Mouse (Mus musculus): ENCODE measurements around the gene Pfn1. TPM values are rescaled to one million over a fixed set of nuclear protein-coding genes. Genes with fewer than 3 reads are reported as not detected.

Pfn1 gene
- polyA plus RNA-seq, 1 experiment from 2014 or later, result 1,769 TPM

GRCm38 (mm10) chr11:70674014-70674413, 19.6 kb upstream of the Pfn1 start:
- Histone ChIP-seq H3K27me3 (no peaks in the 10 kb centered on the region), H3K9ac (no peak overlapping the region), H3K27ac (replicated peaks) (no peak overlapping the region), H3K9me3 (replicated peaks) (no peaks in the 10 kb centered on the region), H3K36me3 (peaks cover 50% of the 10 kb centered on the region), H3K4me1 (peaks cover 18% of the 10 kb centered on the region), H3K4me2 (replicated peaks) (no peak overlapping the region), H3K4me3 (replicated peaks) (no peak overlapping the region)
- no peak for ATAC-seq (ENCODE audit: insufficient number of reproducible peaks, low FRiP score, low TSS enrichment, low read depth)
- WGBS, result 79% methylated on average over 6 of the region's 6 CpGs

- Histone ChIP-seq H3K9me3 (replicated peaks) (no peaks in the 10 kb centered on the region), H3K4me2 (replicated peaks) (peak overlapping the region; percentile 86), H3K9ac (no peak overlapping the region), H3K36me3 (peaks cover 41% of the 10 kb centered on the region), H3K27ac (replicated peaks) (no peak overlapping the region), H3K4me3 (replicated peaks) (no peak overlapping the region), H3K27me3 (no peaks in the 10 kb centered on the region), H3K4me1 (peaks cover 36% of the 10 kb centered on the region)
- no peak for ATAC-seq (ENCODE audit: insufficient number of reproducible peaks, low FRiP score, low TSS enrichment, low read depth)
- 87% methylated on average over 16 of the region's 16 CpGs for WGBS
Observed at GRCm38 (mm10) chr11:70671333-70672047, 17.0 kb upstream of the Pfn1 start.

- Histone ChIP-seq H3K4me2 (replicated peaks) (peak overlapping the region; percentile 86), H3K9ac (peak overlapping the region; percentile 68), H3K36me3 (peaks cover 36% of the 10 kb centered on the region), H3K27ac (replicated peaks) (peak overlapping the region; percentile 100), H3K27me3 (no peaks in the 10 kb centered on the region), H3K9me3 (replicated peaks) (no peaks in the 10 kb centered on the region), H3K4me3 (replicated peaks) (peak overlapping the region; percentile 73), H3K4me1 (peaks cover 36% of the 10 kb centered on the region)
- 43% methylated on average over 14 of the region's 14 CpGs for WGBS
- no peak for ATAC-seq (ENCODE audit: insufficient number of reproducible peaks, low FRiP score, low TSS enrichment, low read depth)
Observed at GRCm38 (mm10) chr11:70670483-70670882, 16.0 kb upstream of the Pfn1 start.

DNA sequence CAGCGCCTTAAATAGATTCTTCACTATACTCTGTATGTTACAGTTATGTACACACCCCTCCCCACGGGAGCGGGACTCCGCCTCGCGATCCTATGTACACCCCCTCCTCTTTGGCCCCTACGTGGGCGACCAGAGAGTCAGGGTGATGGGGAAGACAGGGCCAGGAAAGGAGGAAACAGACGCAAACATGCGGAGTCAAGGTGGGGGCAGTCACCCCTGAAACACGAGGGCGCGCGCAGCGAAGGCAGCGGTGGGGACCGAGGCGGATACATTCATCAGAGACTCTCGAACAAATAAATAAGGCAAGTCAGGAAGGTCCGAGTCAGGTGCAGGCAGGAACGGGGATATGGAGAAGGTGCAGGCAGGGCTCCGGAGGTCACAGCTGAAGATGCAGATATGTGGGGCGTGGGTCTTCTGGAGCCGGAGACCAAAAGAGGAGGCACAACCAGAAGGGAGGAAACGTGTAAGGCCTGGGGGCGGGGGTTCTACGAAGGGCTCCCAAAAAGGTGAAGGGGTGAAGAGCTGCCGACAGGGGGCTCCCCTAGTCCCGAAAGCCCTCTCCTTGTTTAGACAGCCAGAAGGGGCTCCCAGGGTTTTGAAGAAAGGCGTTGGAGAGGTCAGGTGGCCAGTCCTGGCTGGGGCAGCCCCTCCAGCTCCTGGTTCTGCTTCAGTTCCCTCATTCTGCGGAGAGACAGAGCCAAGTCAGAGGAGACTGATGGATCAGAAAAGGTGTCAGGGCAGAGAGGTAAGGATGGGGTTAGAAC, 15.3 kb upstream of the Pfn1 start:
- Histone ChIP-seq H3K36me3 (peaks cover 40% of the 10 kb centered on the region), H3K4me3 (replicated peaks) (peak overlapping the region; percentile 73), H3K9ac (peak overlapping the region; percentile 68), H3K4me2 (replicated peaks) (peak overlapping the region; percentile 86), H3K4me1 (peaks cover 36% of the 10 kb centered on the region), H3K9me3 (replicated peaks) (no peaks in the 10 kb centered on the region), H3K27ac (replicated peaks) (peak overlapping the region; percentile 100), H3K27me3 (no peaks in the 10 kb centered on the region)
- ATAC-seq (ENCODE audit: insufficient number of reproducible peaks, low FRiP score, low TSS enrichment, low read depth), result peak; percentile 25
- WGBS, result under 1% methylated on average over 31 of the region's 31 CpGs

GRCm38 (mm10) chr11:70668771-70669505, 14.5 kb upstream of the Pfn1 start, which contains the start of gene Spag7:
TSS of gene Spag7 (minus strand) at chr11:70669416.
- Histone ChIP-seq H3K4me2 (replicated peaks) (peak within 1 kb of the TSS; percentile 86), H3K27ac (replicated peaks) (peak within 1 kb of the TSS; percentile 100), H3K9me3 (replicated peaks) (no peaks in the 10 kb centered on the region), H3K36me3 (peaks cover 41% of the 10 kb centered on the region), H3K4me1 (peaks cover 36% of the 10 kb centered on the region), H3K4me3 (replicated peaks) (peak within 1 kb of the TSS; percentile 73), H3K27me3 (no peaks in the 10 kb centered on the region), H3K9ac (peak within 1 kb of the TSS; percentile 68)
- ATAC-seq (ENCODE audit: insufficient number of reproducible peaks, low FRiP score, low TSS enrichment, low read depth), result peak; percentile 95
- under 1% methylated on average over 44 of the region's 44 CpGs for WGBS

GRCm38 (mm10) chr11:70668335-70668770, 13.9 kb upstream of the Pfn1 start:
- peak; percentile 63 for ATAC-seq (ENCODE audit: insufficient number of reproducible peaks, low FRiP score, low TSS enrichment, low read depth)
- H3K36me3 ChIP-seq, result peaks cover 41% of the 10 kb centered on the region
- H3K4me1 ChIP-seq, result peaks cover 36% of the 10 kb centered on the region
- no peaks in the 10 kb centered on the region for H3K9me3 ChIP-seq (replicated peaks)
- peak overlapping the region; percentile 100 for H3K27ac ChIP-seq (replicated peaks)
- peak overlapping the region; percentile 50 for H3K9ac ChIP-seq
- no peaks in the 10 kb centered on the region for H3K27me3 ChIP-seq
- under 1% methylated on average over 15 of the region's 15 CpGs for WGBS
- peak overlapping the region; percentile 73 for H3K4me3 ChIP-seq (replicated peaks)
- peak overlapping the region; percentile 86 for H3K4me2 ChIP-seq (replicated peaks)

GRCm38 (mm10) chr11:70667271-70668150, 13.1 kb upstream of the Pfn1 start:
- peak overlapping the region; percentile 50; the same call in 1 of the 2 replicates for H3K9ac ChIP-seq
- 44% methylated on average over 14 of the region's 14 CpGs for WGBS
- H3K4me2 ChIP-seq (replicated peaks), result peak overlapping the region; percentile 86
- peaks cover 36% of the 10 kb centered on the region for H3K4me1 ChIP-seq
- peak overlapping the region; percentile 73 for H3K4me3 ChIP-seq (replicated peaks)
- H3K9me3 ChIP-seq (replicated peaks), result no peaks in the 10 kb centered on the region
- H3K36me3 ChIP-seq, result peaks cover 45% of the 10 kb centered on the region
- no peak for ATAC-seq (ENCODE audit: insufficient number of reproducible peaks, low FRiP score, low TSS enrichment, low read depth)
- no peaks in the 10 kb centered on the region for H3K27me3 ChIP-seq
- H3K27ac ChIP-seq (replicated peaks), result peak overlapping the region; percentile 100

DNA sequence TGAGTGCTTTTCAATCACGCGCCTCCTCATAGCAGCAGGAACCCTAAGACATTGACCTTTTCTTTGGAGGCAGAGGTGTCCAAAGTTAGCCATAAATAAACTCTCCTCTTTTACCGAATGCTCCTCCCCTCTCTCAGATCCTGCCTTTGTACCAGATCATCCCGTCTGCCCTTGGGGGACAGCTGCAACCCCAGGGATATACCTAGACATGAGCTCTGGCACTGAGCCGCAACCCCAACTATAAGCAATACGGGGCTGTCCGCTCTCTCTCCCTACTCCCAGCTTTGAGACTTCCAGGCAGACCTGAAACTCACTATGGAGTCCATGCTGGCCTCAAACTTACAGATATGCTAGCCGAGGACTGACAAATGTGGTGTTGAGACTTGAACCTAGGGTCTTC, 12.2 kb upstream of the Pfn1 start:
- 91% methylated on average over 8 of the region's 8 CpGs for WGBS
- Histone ChIP-seq H3K36me3 (peaks cover 52% of the 10 kb centered on the region), H3K4me2 (replicated peaks) (no peak overlapping the region), H3K27ac (replicated peaks) (no peak overlapping the region), H3K27me3 (no peaks in the 10 kb centered on the region), H3K9me3 (replicated peaks) (no peaks in the 10 kb centered on the region), H3K4me1 (peaks cover 36% of the 10 kb centered on the region), H3K4me3 (replicated peaks) (no peak overlapping the region), H3K9ac (no peak overlapping the region)
- no peak for ATAC-seq (ENCODE audit: insufficient number of reproducible peaks, low FRiP score, low TSS enrichment, low read depth)

DNA sequence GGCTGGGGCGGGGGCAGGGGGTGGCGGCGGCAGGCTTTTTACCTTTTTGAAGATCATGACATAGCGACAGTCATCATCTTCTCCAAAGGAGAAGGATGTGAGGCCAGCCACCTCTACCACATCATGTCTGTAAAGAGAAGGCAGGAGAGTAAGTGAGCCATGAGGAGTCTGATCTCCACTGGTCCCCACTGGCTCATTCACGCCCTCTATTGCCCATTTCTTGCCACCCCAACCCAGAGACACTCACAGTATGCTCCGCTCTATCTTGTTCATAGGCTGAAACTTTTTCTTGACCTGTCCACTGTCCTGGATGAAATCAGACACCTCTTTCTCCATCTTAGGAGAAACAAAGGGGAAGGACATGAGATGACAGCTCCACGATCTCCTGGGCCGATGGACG, 10.3 kb upstream of the Pfn1 start:
- Histone ChIP-seq H3K27me3 (no peaks in the 10 kb centered on the region), H3K9me3 (replicated peaks) (no peaks in the 10 kb centered on the region), H3K9ac (no peak overlapping the region), H3K4me3 (replicated peaks) (no peak overlapping the region), H3K27ac (replicated peaks) (no peak overlapping the region), H3K4me2 (replicated peaks) (no peak overlapping the region), H3K36me3 (peaks cover 56% of the 10 kb centered on the region), H3K4me1 (peaks cover 18% of the 10 kb centered on the region)
- 96% methylated on average over 9 of the region's 9 CpGs for WGBS
- no peak for ATAC-seq (ENCODE audit: insufficient number of reproducible peaks, low FRiP score, low TSS enrichment, low read depth)

DNA sequence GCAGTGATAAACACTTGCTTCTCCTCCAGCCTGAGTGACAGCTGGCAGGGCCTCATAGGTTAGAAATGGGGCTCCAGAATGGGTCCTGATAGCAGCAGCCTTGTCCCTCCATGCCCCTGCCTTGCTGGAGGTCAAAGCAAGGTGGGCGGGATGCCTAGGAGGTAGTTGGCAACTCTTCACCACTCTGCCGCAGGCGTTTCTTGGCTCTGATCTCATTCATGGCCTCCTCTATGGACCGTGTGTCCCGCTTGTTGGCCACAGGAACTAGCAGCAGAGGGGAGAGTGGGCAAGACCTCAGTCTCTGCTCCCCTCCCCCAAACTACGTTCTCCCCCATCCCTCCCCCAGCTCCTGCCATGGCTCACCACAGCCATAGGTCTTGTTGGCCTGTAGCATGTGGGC, 9.5 kb upstream of the Pfn1 start:
- Histone ChIP-seq H3K4me3 (replicated peaks) (no peak overlapping the region), H3K9ac (no peak overlapping the region), H3K27ac (replicated peaks) (no peak overlapping the region), H3K9me3 (replicated peaks) (no peaks in the 10 kb centered on the region), H3K4me1 (peaks cover 19% of the 10 kb centered on the region), H3K36me3 (peaks cover 56% of the 10 kb centered on the region), H3K4me2 (replicated peaks) (no peak overlapping the region), H3K27me3 (no peaks in the 10 kb centered on the region)
- 86% methylated on average over 6 of the region's 6 CpGs for WGBS
- ATAC-seq (ENCODE audit: insufficient number of reproducible peaks, low FRiP score, low TSS enrichment, low read depth), result no peak
